Mouse (Mus musculus) liver, adult 2 months (tissue): ENCODE measurements around the gene Ugt1a10.
"Not testable (repeated sequence)": the region's sequence is repeated elsewhere in the genome, so short reads cannot be mapped to it uniquely, and the experiment has no call there.

Source experiments
- CTCF ChIP-seq: fragments of 200-500 bp; IDR thresholded peaks from 2 replicates; pipeline ENCODE4 v1.5.1; 2011; ENCODE audit warnings: low read depth, low read length, control low read depth
- POLR2A ChIP-seq: fragments of 200-500 bp; IDR thresholded peaks from 2 replicates; pipeline ENCODE4 v1.6.1; 2011; ENCODE audit warnings: low read length, control low read depth; ENCODE audit not compliant: insufficient read depth; ENCODE audit errors: extremely low read depth

DNA sequence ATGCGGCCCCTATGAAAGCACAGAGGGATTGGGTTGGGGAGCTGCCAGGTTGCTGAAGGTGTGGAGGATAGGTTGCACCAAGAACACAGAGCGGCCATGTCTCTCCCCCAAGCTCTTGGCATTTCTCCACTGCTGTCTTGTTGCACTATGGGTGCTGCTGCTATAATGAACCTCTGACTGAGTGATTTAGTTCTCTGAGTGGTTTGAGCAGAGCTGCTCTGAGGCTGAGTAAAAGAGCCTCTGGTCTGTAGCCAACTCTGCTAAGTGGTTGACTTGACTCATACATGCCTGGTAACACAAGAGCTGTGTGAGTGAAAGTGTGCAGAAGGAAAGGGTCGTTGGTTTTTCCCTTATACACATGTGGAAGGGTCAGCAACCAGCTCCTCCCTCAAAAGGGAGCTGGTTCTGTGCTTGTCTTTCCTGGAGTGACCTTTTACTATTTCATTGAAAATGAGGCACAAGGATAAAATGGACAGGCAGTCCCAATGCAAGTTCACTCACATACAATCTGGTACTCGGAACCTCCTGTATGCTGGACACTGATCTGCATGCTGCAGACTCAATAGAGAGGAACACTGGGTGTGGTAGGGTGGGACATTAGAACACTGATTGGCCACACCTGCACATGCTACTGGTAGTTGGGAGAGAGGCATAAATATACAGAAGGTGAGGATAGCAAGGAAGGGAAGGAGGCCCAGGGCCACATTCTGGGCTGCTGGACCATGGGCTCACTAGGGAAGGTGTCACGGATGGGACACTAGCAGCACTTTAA, 48.7 kb downstream of the Ugt1a10 start:
- not testable (repeated sequence) for TF ChIP-seq CTCF, POLR2A
